Mouse (Mus musculus): ENCODE measurements around the gene Gstm4. TPM values are rescaled to one million over a fixed set of nuclear protein-coding genes. Genes with fewer than 3 reads are reported as not detected.
A peak's percentile ranks its signal among the peaks of the same experiment; 100 is the strongest.
"Not testable (repeated sequence)": the region's sequence is repeated elsewhere in the genome, so short reads cannot be mapped to it uniquely, and the experiment has no call there.

The Gstm4 gene
- polyA plus RNA-seq, 1 experiment from 2014 or later: 15.1 TPM

DNA sequence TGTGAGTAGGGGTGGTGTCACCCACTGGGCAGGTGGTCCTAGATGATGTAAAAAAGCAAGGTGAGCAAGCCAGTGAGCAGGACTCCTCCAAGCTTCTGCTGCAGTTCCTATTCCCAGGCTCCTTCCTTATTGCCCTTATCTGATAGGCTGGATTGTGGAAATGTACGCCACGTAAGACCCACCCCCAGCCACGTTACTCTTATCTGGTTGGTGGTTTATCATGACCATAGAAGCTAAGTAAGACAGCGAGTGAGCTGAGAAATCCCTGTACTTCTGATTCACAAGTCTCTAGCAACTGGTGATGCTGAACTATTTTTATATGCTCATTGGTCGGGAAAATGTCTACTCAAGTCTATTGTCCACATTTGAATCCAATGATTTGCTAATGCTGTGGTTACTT, 18.6 kb downstream of the Gstm4 start:
- H3K4me3 ChIP-seq: no peak overlapping the region
- no peaks in the 10 kb centered on the region for H3K4me1 ChIP-seq
- no peak overlapping the region for H3K27ac ChIP-seq (replicated peaks)
- no peak overlapping the region for H3K9ac ChIP-seq (replicated peaks)
- WGBS: 82% methylated on average over 5 of the region's 5 CpGs
- no peaks in the 10 kb centered on the region for H3K27me3 ChIP-seq
- no peaks in the 10 kb centered on the region for H3K36me3 ChIP-seq
- H3K9me3 ChIP-seq: no peaks in the 10 kb centered on the region
- H3K4me2 ChIP-seq (replicated peaks): no peak overlapping the region
- ATAC-seq (replicated peaks): no peak

DNA sequence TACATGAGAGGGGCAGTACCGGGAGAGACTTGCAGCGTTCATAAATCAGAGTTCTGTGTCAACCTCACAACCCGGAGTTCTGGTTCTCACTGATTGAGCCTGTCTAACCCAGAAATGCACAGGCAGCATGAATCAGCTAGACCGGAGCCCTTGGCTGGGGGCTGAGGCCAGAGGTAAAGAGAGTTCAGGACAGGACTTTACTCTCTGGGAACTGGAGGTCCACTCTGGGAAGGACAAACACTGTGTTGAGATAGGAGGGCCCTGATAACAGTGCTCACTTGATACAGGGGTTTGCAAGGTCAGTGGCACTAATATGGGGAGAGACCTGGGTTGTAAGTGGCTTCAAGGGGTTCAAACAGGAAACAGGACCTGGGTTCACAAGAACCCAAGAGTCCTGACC, 19.4 kb downstream of the Gstm4 start:
- no peak for ATAC-seq (replicated peaks)

DNA sequence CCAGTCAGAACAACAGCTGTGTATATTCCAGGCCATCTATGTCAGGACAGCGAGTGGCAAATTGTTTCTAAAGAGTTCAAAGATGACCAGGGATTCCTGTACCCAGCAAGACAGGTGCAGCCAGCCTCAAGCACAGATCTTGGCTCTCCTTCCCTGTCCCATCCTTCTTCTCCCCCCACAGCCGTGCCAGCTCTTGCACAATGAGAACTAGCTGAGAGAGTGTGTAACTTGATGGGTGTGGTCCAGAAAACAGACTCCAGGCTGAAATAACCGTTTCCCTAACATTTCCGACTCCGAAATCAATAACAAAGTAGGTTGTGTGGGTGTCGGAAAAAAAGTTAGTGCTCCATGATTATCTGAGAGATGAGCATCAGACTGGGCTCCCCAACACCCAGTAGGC, 22.0 kb downstream of the Gstm4 start:
- WGBS: 80% methylated on average over 6 of the region's 6 CpGs
- no peaks in the 10 kb centered on the region for H3K27me3 ChIP-seq

More for the DNA sequence above, 19.4 kb downstream of the Gstm4 start:
- Histone ChIP-seq H3K9me3 (no peaks in the 10 kb centered on the region), H3K9ac (replicated peaks) (no peak overlapping the region), H3K27ac (replicated peaks) (no peak overlapping the region), H3K4me3 (no peak overlapping the region), H3K36me3 (no peaks in the 10 kb centered on the region), H3K27me3 (no peaks in the 10 kb centered on the region), H3K4me2 (replicated peaks) (no peak overlapping the region), H3K4me1 (no peaks in the 10 kb centered on the region)
- WGBS: 85% methylated on average over 4 of the region's 4 CpGs

DNA sequence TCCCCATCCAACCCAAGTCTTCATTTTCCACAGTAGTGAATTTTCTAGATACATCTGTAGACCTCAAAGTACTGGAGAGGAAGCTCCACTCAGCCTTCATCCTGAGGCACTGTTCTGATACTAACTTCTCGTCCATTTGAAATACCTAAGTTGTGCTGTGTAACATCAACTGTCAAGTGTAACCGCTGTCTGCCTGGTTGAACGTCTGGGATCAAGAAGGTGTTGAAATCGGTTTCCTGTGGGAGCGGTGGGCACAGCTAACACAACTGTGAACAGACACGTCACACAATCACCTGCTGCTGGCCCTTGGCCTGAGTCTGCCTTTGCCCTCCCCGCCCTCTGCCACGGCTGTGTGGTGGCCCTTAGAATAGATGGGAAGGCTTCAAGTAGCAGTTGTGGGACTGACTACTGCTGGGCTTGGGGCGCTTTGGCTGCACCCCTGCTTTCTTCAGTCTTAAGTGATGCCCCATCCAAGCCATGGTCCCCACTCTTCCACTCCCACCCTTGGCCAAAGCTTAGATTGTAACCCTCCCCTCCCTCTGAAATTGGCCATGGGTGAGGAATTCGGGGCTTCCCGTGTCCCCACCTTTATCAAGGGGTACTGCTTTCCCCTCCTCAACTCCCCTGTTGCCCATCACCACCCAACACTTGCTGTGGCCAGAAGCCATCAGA, 24.2 kb downstream of the Gstm4 start:
- not testable (repeated sequence) for H3K9me3 ChIP-seq; H3K36me3 ChIP-seq; H3K27me3 ChIP-seq; ATAC-seq (replicated peaks); H3K4me3 ChIP-seq; H3K9ac ChIP-seq (replicated peaks); H3K4me2 ChIP-seq (replicated peaks); H3K27ac ChIP-seq (replicated peaks)
- H3K4me1 ChIP-seq: peaks cover 16% of the 10 kb centered on the region
- 92% methylated on average over 11 of the region's 11 CpGs for WGBS

More for the DNA sequence above, 22.0 kb downstream of the Gstm4 start:
- no peak overlapping the region for H3K9ac ChIP-seq (replicated peaks)
- no peak overlapping the region for H3K4me2 ChIP-seq (replicated peaks)
- no peak overlapping the region for H3K4me3 ChIP-seq
- ATAC-seq (replicated peaks): no peak
- H3K9me3 ChIP-seq: no peaks in the 10 kb centered on the region
- peaks cover 6% of the 10 kb centered on the region for H3K4me1 ChIP-seq
- H3K36me3 ChIP-seq: no peaks in the 10 kb centered on the region
- no peak overlapping the region for H3K27ac ChIP-seq (replicated peaks)

GRCm38 (mm10) chr3:108019226-108019625, 25.5 kb downstream of the Gstm4 start:
- not testable (repeated sequence) for H3K9me3 ChIP-seq; H3K9ac ChIP-seq (replicated peaks); H3K27me3 ChIP-seq; H3K4me2 ChIP-seq (replicated peaks); H3K4me3 ChIP-seq; ATAC-seq (replicated peaks); H3K36me3 ChIP-seq; H3K27ac ChIP-seq (replicated peaks)
- WGBS: 67% methylated on average over 3 of the region's 3 CpGs
- peaks cover 16% of the 10 kb centered on the region for H3K4me1 ChIP-seq

- Histone ChIP-seq H3K4me1 (peaks cover 16% of the 10 kb centered on the region), H3K9ac (replicated peaks) (peak overlapping the region; percentile 44; the same call in 1 of the 2 replicates), H3K27ac (replicated peaks) (peak overlapping the region; percentile 81), H3K36me3 (no peaks in the 10 kb centered on the region), H3K4me3 (peak overlapping the region; percentile 44), H3K9me3 (no peaks in the 10 kb centered on the region), H3K27me3 (no peaks in the 10 kb centered on the region), H3K4me2 (replicated peaks) (peak overlapping the region; percentile 85)
- 29% methylated on average over 14 of the region's 14 CpGs for WGBS
- ATAC-seq (replicated peaks): no peak
Measured at GRCm38 (mm10) chr3:108018190-108018820, 26.4 kb downstream of the Gstm4 start.

DNA sequence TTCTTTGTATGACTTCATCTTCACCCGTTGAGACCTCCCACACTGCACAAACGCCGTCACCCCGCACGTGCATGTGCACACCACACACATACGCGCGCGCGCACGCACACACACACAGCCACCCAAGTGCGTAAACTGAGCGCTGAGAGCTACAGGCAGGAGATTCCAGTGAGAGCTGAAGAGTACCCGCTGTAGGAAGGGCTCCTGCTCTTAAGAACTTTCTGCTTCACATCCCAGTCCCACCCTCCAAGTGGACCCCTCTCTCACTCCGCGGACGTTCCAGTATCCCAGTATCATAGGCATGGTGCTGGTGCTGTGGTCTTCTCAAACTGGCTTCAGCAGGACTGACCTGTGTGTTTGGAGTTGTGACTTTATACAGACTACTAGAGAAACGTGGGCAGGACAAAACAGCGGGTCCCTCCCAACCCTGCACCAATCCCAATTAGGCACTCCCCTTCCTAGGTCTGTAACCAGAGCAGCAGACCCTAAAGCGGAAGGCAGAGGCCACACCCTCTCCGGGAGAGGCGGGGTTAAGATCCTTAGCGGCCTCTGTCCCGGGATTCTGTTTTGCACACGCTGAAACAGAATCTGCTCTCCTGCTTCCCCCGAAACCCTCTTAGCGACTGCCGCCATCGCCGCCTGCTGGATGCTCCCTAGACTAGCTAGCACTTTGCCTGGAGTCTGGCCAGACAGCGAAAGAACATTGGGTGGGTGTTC, 27.1 kb downstream of the Gstm4 start, which contains the start of gene Gstm1:
TSS of gene Gstm1 (minus strand) at position 501 of the 717 bp plus-strand sequence.
- WGBS: 0% methylated on average over 31 of the region's 31 CpGs
- peak within 1 kb of the TSS; percentile 44 for H3K4me3 ChIP-seq
- peaks cover 16% of the 10 kb centered on the region for H3K4me1 ChIP-seq
- peak within 1 kb of the TSS; percentile 85 for H3K4me2 ChIP-seq (replicated peaks)
- peak within 1 kb of the TSS; percentile 81 for H3K27ac ChIP-seq (replicated peaks)
- H3K9me3 ChIP-seq: no peaks in the 10 kb centered on the region
- H3K36me3 ChIP-seq: no peaks in the 10 kb centered on the region
- ATAC-seq (replicated peaks): peak; percentile 95
- peak within 1 kb of the TSS; percentile 44 for H3K9ac ChIP-seq (replicated peaks)
- H3K27me3 ChIP-seq: no peaks in the 10 kb centered on the region

DNA sequence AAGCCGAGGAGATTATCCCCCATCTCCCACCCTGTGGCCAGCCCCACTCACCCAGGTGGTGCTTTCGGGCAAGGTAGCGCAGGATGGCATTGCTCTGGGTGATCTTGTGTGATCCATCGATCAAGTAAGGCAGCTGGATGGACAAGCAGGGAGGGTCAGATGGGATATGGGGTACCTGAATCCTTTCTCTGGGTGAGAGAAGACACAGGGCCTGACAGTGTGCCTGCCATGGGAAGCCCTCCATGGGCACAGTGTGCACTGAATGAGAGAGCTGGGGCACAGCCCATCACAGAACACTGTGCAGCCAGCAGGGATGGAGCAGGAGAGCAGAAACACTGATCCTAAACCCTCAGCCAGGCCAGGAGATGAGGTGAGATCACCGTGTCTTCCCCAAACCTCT, 28.2 kb downstream of the Gstm4 start:
- not testable (repeated sequence) for ATAC-seq (replicated peaks); H3K36me3 ChIP-seq; H3K9me3 ChIP-seq; H3K27ac ChIP-seq (replicated peaks); H3K27me3 ChIP-seq; H3K9ac ChIP-seq (replicated peaks); H3K4me3 ChIP-seq
- Histone ChIP-seq H3K4me2 (replicated peaks) (peak overlapping the region; percentile 85), H3K4me1 (peaks cover 19% of the 10 kb centered on the region)
- 91% methylated on average over 5 of the region's 5 CpGs for WGBS

- peaks cover 20% of the 10 kb centered on the region for H3K4me1 ChIP-seq
- ATAC-seq (replicated peaks): no peak
- WGBS: 90% methylated on average over 2 of the region's 2 CpGs
- H3K27me3 ChIP-seq: no peaks in the 10 kb centered on the region
- H3K4me3 ChIP-seq: no peak overlapping the region
- no peak overlapping the region for H3K27ac ChIP-seq (replicated peaks)
- no peak overlapping the region for H3K9ac ChIP-seq (replicated peaks)
- no peaks in the 10 kb centered on the region for H3K9me3 ChIP-seq
- H3K36me3 ChIP-seq: no peaks in the 10 kb centered on the region
- H3K4me2 ChIP-seq (replicated peaks): no peak overlapping the region
Measured at GRCm38 (mm10) chr3:108014974-108015346, 29.7 kb downstream of the Gstm4 start.

DNA sequence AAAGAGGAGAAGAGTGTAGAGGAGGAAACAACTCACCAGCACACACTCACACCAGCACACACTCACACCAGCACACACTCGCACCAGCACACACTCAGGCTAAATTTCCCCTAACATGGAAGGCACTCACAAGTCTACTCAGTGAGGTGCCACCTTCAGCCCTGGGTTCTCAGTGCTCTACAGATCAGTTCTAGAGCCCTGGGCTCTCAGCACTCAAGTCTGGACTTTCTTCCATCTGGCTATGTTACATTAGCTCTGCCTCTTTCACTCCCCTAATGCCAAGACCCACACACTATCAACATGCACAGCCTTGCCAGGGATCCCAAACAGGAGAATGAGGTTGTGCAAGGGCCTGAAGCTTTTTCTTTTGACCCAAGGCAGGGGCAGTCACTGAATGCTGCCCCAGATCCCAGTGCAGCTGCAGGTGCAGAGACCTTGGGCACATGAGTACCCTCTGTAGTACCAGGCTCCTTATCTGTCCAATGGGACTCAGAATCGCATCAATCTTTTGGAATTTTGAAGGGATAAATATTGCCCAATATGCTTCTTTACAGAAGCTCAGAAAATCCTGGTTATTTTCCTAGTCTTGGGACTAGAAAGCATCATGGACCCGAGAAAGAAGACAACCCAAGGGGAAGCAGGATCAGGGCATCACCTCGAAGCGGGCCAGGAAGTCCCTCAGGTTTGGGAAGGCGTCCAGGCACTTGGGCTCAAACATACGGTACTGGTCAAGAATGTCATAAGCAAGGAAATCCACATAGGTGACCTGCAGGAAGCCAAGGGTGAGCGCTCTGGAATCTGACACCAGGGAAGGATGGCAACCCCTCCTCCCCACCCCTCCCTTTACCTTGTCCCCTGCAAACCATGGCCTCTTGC, 30.4 kb downstream of the Gstm4 start:
- Histone ChIP-seq H3K4me2 (replicated peaks) (no peak overlapping the region), H3K9me3 (no peaks in the 10 kb centered on the region), H3K27ac (replicated peaks) (no peak overlapping the region), H3K9ac (replicated peaks) (no peak overlapping the region), H3K36me3 (no peaks in the 10 kb centered on the region), H3K4me3 (no peak overlapping the region), H3K27me3 (no peaks in the 10 kb centered on the region), H3K4me1 (peaks cover 20% of the 10 kb centered on the region)
- ATAC-seq (replicated peaks): no peak
- 88% methylated on average over 8 of the region's 8 CpGs for WGBS

DNA sequence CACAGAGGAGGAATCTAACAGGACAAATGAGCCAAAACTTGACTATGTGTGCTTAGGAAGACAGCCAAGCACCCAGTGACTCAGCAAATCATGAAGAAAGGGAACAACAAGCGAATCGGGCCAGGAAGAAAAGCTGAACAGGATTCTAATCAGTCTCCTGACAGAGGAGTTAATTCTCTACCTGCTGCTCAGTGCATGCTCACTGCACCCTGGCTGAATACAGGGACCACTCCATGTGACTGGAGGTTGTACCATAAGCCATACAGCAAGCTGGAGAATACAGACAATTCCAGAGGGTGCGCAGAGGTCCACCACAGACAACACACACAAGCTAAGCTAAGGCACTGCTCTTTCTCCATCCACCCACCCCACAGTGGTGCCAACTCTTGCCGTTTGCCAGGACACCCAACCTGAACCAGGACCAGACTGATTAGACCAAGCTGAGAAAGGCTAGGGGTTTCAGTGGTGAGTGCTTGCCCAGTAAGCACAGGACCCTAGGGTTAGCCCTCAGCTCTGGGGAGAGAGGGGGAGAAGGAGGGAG, 31.3 kb downstream of the Gstm4 start:
- Histone ChIP-seq H3K36me3 (no peaks in the 10 kb centered on the region), H3K9ac (replicated peaks) (no peak overlapping the region), H3K4me1 (peaks cover 18% of the 10 kb centered on the region), H3K27ac (replicated peaks) (no peak overlapping the region), H3K4me2 (replicated peaks) (no peak overlapping the region), H3K9me3 (no peaks in the 10 kb centered on the region), H3K27me3 (no peaks in the 10 kb centered on the region), H3K4me3 (no peak overlapping the region)
- 75% methylated on average over 4 of the region's 4 CpGs for WGBS
- no peak for ATAC-seq (replicated peaks)

Data from forebrain, embryonic 15.5 days (tissue).